Mouse (Mus musculus): ENCODE measurements around the gene Ints3.

GRCm38 (mm10) chr3:90362346-90362745 lies 71.1 kb downstream of the Ints3 start:
- TF ChIP-seq ELF1 (IDR thresholded peaks at IDR 0.05; ENCODE audit: low read depth, low read length) (no peak), GATA1 (IDR thresholded peaks at IDR 0.05; ENCODE audit: low read depth, low read length) (no peak)

All from MEL (cell line).